Mouse (Mus musculus) inflammation-experienced regulatory T-cells, adult 16 weeks (primary cell): ENCODE results near the gene Ephx4. TPM values are rescaled to one million over a fixed set of nuclear protein-coding genes. Genes with fewer than 3 reads are reported as not detected.

Experiments
- polyA plus RNA-seq: library from polyadenylated mRNA; unstranded; fragments of 100-300 nt; shearing (Covaris generic); gene quantifications from one replicate; pipeline ENCODE4 v1.2.1, GENCODE M21; 2017

Gene Ephx4
- polyA plus RNA-seq, result 1.7 TPM

GRCm38 (mm10) chr5:107402436-107402835, at the start of gene Ephx4:
TSS of gene Ephx4 (plus strand) at chr5:107402736.

DNA sequence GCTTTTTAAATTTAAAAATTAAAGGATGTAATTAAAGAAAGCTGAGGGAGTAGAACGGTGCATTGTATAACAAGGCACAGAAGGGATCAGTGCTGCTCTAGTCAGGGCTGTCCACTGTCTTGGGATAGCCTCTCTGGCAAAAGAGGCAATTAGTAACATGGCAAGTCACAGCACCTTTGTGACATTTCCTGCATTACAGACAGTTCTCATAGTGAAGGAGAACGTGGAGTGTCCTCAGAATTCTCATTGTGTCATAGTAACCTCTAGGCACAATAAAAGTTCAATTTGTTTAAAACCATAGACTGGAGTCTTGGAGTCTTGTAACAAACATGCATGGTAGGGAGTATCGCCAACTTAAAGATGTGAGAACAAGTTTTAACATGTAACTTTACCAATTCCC, 28.7 kb downstream of the Ephx4 start, which contains the start of gene Lpcat2b:
TSS of gene Lpcat2b (plus strand) at position 301 of the 400 bp plus-strand sequence.

DNA sequence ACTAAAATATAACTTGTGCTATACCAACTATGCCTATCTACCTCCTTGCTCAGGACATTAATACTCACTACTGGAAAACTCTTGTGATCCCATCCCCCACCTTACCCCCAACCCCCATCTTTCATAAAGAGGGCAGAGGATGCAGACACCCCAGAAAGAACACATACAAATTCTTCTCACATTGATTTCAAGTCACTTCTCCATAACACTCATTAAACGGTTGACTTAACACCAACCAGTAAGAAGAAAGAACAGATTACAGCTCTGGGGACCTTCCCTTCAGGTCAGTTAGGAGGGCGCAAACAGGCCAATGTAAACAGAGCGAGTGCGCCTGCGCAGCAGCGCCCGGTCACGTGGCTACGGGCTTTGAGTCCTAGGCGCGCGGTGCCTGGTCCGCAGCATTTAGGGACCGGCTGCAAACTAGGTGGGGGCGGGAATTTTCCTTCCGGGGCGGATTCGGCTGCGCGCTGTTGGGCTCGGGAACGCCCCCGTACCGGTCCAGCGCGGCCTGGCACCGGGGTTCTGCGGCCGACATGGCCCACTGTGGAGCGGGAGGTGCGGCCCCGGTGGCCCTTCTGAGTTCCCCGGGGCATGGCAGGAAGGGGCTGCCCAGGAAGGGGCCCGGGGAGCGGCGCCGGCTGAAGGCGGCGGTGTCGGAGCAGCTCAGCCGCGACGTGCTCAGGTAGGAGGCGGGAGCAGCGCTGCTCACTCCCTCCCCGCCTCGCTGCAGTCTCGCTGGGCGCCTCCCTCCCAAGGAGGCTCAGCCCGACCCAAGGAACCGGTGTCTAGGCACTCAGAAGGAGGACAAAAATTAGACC, 35.1 kb downstream of the Ephx4 start, which contains the start of gene Btbd8:
TSS of gene Btbd8 (plus strand) at position 534 of the 818 bp plus-strand sequence.

Other genes with a start within 250 kb of the Ephx4 start
- gene Tgfbr3, start 113.1 kb upstream of the Ephx4 start, polyA plus RNA-seq, result 11.8 TPM
- 0.76 TPM for gene Brdt, start 71.6 kb upstream of the Ephx4 start, polyA plus RNA-seq
- not detected for gene Lpcat2b, start 28.8 kb downstream of the Ephx4 start, polyA plus RNA-seq
- gene Btbd8, start 35.3 kb downstream of the Ephx4 start, polyA plus RNA-seq, result 9.1 TPM
- 0.76 TPM for gene Gm42669, start 104.9 kb downstream of the Ephx4 start, polyA plus RNA-seq
- gene 1700028K03Rik, start 132.0 kb downstream of the Ephx4 start, polyA plus RNA-seq, result 0.32 TPM
- gene Rpap2, start 194.6 kb downstream of the Ephx4 start, polyA plus RNA-seq, result 38.3 TPM
- 24.0 TPM for gene Glmn, start 195.2 kb downstream of the Ephx4 start, polyA plus RNA-seq